Mouse (Mus musculus): ENCODE measurements at regions not wholly inside any gene's neighbourhood (a gene's known extent, or its start where the extent isn't known, plus 50 kb on each side); places are given as distances from the start of the nearest gene placed in this dataset.

DNA sequence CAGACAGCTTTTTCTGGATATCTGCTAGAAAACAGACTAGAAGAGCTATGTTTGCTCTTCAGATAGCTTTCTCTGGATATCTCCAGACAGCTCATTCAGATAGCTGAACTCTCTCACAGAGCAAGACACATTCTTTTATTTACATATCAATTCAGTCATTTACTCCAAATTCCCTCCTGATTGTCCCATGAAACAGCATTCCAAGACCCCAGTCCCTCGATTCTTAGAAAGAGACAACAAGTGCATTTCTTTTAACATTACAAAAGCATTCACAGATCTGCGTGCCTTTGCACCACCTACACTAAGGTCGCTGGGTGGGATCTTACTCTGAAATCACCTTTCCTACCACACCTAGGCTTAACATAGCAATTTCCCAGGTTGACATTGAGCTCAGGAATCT lies 1039.5 kb upstream of the Ddx18 start:
- DNase-seq, result no peak

DNA sequence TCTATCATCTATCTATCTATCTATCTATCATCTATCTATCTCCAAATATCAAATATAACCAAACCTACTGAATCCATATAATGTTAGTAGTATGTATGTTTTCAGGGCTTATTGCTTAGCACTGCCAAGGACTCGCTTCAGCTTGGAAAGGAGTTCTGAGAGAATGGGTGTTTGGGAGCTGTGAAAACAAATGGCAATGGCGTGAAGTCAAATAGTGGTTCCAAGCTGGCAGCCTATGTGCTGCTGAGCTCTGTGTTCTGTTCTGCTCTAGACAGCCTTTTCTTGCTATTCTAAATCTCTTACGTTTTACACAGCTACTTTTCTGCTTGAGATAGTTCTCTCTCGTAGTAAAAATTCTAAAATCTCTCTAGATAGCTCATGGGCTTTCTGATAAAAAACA lies 1008.2 kb upstream of the Ddx18 start:
- DNase-seq, result no peak

- DNase-seq, result no peak
Observed at GRCm38 (mm10) chr1:122551596-122551995, 983.8 kb upstream of the Ddx18 start.

DNA sequence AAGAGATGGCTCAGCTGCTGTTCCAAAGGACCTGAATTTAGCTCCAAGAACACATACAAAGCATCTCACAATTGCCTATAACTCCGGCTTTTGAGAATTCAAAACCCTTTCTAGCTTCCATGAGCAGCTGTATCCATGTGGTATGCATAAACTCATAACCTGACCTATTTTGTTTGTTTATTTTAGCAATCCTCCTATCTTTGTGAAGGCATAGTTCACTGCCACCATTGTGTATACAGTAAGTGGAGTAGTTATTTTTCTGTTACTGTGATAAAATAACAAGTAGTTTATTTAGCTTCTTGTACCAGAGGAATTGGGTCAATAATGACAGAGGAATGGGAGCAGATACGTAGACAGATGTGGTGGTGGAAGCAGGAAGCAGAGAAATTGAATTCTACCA lies 941.8 kb upstream of the Ddx18 start:
- no peak for DNase-seq

- DNase-seq, result no peak
Observed at GRCm38 (mm10) chr1:122501707-122502106, 933.9 kb upstream of the Ddx18 start.

GRCm38 (mm10) chr1:122478003-122478402 lies 910.2 kb upstream of the Ddx18 start:
- no peak for DNase-seq

DNA sequence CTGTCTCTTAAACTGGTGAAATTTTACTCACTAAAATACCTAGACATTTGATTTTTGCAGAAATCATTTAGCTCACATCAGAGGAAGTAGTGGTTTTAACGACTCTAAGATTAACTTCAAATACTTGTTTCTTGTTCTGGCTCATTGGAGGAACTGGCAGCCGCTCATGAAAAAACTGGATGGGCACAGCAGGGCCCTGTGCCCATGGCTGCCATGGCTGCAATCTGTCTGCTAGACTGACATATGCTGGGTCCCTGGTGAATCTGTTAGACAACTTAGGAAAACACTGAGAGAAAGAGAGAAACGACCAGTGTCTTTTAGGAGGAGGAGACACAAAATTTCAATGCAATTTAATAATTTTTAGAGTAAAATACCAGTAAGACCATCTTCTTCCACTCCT lies 896.1 kb upstream of the Ddx18 start:
- no peak for DNase-seq

GRCm38 (mm10) chr1:122459056-122459455 lies 891.3 kb upstream of the Ddx18 start:
- no peak for DNase-seq

GRCm38 (mm10) chr1:122454881-122455280 lies 887.1 kb upstream of the Ddx18 start:
- DNase-seq, result no peak

DNA sequence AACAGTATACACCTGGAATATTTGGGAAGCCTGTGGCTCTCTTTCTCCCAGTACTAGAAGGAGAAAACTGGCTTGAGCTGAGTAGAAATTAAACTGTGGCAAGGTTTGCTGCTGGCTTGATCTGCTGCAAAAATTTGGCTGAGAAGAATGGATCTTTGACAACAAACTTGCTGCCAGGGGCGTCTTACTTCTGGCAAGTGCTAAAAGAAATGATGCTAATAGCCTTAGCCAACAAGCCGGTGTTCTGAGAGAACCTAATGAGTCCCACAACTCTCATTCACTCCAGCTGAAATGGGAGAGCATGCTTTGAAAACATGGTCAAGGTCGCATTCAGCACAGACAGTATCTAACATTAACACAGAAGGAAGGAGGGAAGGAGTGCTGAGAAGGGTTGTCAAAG lies 885.8 kb upstream of the Ddx18 start:
- no peak for DNase-seq

DNA sequence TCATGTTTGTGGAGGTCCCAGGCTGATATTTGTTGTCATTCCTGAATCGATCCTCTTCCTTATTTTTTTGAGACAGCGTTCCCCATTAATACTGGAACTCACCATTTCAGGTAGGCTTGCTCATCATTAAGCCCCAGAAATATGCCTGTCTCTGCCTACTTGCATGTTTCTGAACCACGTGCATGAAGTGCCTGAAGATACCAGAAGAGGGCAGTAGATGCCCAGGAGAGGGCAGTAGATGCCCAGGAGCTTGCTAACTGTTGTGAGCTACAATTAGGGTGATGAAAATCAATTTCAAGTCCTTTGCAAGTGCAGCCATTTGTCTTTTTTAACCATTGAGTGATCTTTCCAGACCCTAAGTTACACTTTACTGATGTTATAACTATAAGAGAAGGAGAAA lies 871.6 kb upstream of the Ddx18 start:
- DNase-seq, result no peak

DNA sequence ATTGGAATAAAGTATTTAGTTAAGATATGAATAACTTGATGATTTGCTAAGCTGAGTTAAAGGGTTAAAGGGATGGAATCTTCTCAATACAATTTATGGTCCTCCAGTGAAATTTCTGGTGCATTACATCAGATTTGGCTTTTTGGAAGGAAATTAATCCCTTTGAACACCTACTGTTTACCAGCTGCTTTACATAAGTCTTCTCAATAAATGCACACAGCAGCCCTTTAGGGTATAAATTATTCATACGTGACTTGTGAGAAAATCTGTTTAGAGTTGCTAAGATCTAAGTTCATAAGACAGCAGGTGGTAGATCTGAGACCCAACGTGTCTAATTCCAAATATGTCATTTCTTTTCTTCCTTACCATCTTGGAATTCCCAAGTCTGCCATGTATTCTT lies 855.7 kb upstream of the Ddx18 start:
- DNase-seq, result no peak

GRCm38 (mm10) chr1:122396342-122396741 lies 828.6 kb upstream of the Ddx18 start:
- no peak for DNase-seq

GRCm38 (mm10) chr1:122393660-122394355 lies 826.0 kb upstream of the Ddx18 start:
- DNase-seq, result no peak

- DNase-seq, result peak; percentile 90
Observed at GRCm38 (mm10) chr1:122357015-122357414, 789.2 kb upstream of the Ddx18 start.

- no peak for DNase-seq
Observed at GRCm38 (mm10) chr1:122351530-122351929, 783.7 kb upstream of the Ddx18 start.

DNA sequence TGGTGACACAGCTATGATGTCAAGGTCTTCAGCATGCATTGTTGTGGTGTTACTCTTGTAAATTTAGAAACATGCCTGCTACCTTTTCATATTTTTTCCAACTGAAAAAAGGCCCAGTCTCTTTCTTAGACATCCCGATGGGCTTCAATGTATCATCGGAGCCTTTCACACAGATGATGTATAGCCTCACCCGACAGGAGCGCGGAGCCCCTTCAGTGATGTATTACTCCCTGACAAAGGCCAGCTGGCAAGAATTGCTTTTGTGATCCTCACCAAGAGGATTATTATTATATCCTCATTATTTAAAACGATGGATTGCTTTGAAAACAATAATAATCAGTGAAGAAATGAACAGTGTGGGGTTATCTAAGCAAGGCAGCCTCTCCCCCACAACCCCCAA lies 765.5 kb upstream of the Ddx18 start:
- no peak for DNase-seq

- no peak for DNase-seq
Observed at GRCm38 (mm10) chr1:122328276-122328675, 760.5 kb upstream of the Ddx18 start.
